Mouse (Mus musculus) MEL (cell line): ENCODE measurements around the gene Mgll. TPM values are rescaled to one million over a fixed set of nuclear protein-coding genes. Genes with fewer than 3 reads are reported as not detected.

Source experiments
- DNase-seq: peaks from one replicate; pipeline ENCODE4 v3.0.0; 2011; ENCODE audit warnings: low read depth, low spot score
- H3K27ac ChIP-seq: 2 replicates; pipeline ENCODE4 v1.5.1; 2012; ENCODE audit warnings: low read depth, mild to moderate bottlenecking, control low read depth, low read length, moderate library complexity; ENCODE audit not compliant: control insufficient read depth
- H3K27me3 ChIP-seq, 2 experiments: fragments of 150-350 bp in 1 of 2; sonication (generic) in 1 of 2; 2 replicates each; pipeline ENCODE4 v1.6.1; 2012; ENCODE audit warnings: low read length in 2 of 2, mild to moderate bottlenecking in 2 of 2, improper control_type of control experiment in 1 of 2, moderate library complexity in 1 of 2; ENCODE audit not compliant: insufficient read depth in 2 of 2, control insufficient read depth in 1 of 2
- H3K36me3 ChIP-seq, 2 experiments: 2 replicates each; pipeline ENCODE4 v1.6.1; 2012 to 2014; ENCODE audit warnings: low read length in 2 of 2, improper control_type of control experiment in 1 of 2, inconsistent platforms in 1 of 2, mild to moderate bottlenecking in 1 of 2; ENCODE audit not compliant: insufficient read depth in 2 of 2, control insufficient read depth in 1 of 2
- H3K4me1 ChIP-seq, 2 experiments: fragments of 150-350 bp in 1 of 2; sonication (generic) in 1 of 2; 2 replicates each; pipeline ENCODE4 v1.6.1; 2012; ENCODE audit warnings: low read length in 2 of 2, improper control_type of control experiment in 1 of 2, mild to moderate bottlenecking in 1 of 2; ENCODE audit not compliant: insufficient read depth in 2 of 2, control insufficient read depth in 1 of 2
- H3K4me3 ChIP-seq, 2 experiments: fragments of 150-350 bp in 1 of 2; sonication (generic) in 1 of 2; 2 replicates each; pipeline ENCODE4 v1.5.1; 2012; ENCODE audit warnings: low read depth in 2 of 2, low read length in 2 of 2, mild to moderate bottlenecking in 2 of 2, moderate library complexity in 2 of 2, control low read depth in 1 of 2, improper control_type of control experiment in 1 of 2; ENCODE audit not compliant: control insufficient read depth in 1 of 2, insufficient read depth in 1 of 2
- H3K79me2 ChIP-seq: 2 replicates; pipeline ENCODE4 v1.6.1; 2012; ENCODE audit warnings: mild to moderate bottlenecking, low read length, moderate library complexity; ENCODE audit not compliant: control insufficient read depth, poor library complexity, insufficient read depth
- H3K9ac ChIP-seq: 2 replicates; pipeline ENCODE4 v1.6.1; 2012; ENCODE audit warnings: low read depth, mild to moderate bottlenecking, control low read depth, low read length, moderate library complexity; ENCODE audit not compliant: control insufficient read depth, poor library complexity, severe bottlenecking
- H3K9me3 ChIP-seq: fragments of 150-350 bp; sonication (generic); replicated peaks from 2 replicates; pipeline ENCODE4 v1.6.1; 2012; ENCODE audit warnings: mild to moderate bottlenecking, low read length, improper control_type of control experiment, moderate library complexity; ENCODE audit not compliant: insufficient read depth
- BHLHE40 ChIP-seq: IDR thresholded peaks from 2 replicates; pipeline ENCODE4 v1.6.1; 2012; ENCODE audit warnings: low read depth, mild to moderate bottlenecking, inconsistent platforms, low read length, improper control_type of control experiment, borderline replicate concordance
- CHD2 ChIP-seq: IDR thresholded peaks from 2 replicates; pipeline ENCODE4 v1.6.1; 2011; ENCODE audit warnings: low read length, improper control_type of control experiment
- CTCF ChIP-seq, 3 experiments: IDR thresholded peaks in 2 of 3; conservative IDR thresholded peaks in 1 of 3; 2 replicates each; pipeline ENCODE4 v1.5.1; 2011 to 2012; ENCODE audit warnings: low read length in 3 of 3, low read depth in 2 of 3, mild to moderate bottlenecking in 2 of 3, improper control_type of control experiment in 1 of 3, inconsistent platforms in 1 of 3, mixed read lengths in 1 of 3, moderate library complexity in 1 of 3; ENCODE audit not compliant: control insufficient read depth in 1 of 3, insufficient read depth in 1 of 3, poor library complexity in 1 of 3, severe bottlenecking in 1 of 3
- ELF1 ChIP-seq: IDR thresholded peaks from 2 replicates; pipeline ENCODE4 v1.6.1; 2014; ENCODE audit warnings: low read depth, mild to moderate bottlenecking, inconsistent platforms, low read length, improper control_type of control experiment, moderate library complexity
- ETS1 ChIP-seq: IDR thresholded peaks from 2 replicates; pipeline ENCODE4 v1.6.1; 2012; ENCODE audit warnings: low read depth, mild to moderate bottlenecking, inconsistent platforms, low read length, improper control_type of control experiment, moderate library complexity
- GABPA ChIP-seq: IDR thresholded peaks from 2 replicates; pipeline ENCODE4 v1.6.1; 2012; ENCODE audit warnings: low read depth, mild to moderate bottlenecking, inconsistent platforms, low read length, improper control_type of control experiment, moderate library complexity
- GATA1 ChIP-seq: IDR thresholded peaks from 2 replicates; pipeline ENCODE4 v1.6.1; 2011; ENCODE audit warnings: low read depth, low read length, improper control_type of control experiment
- HCFC1 ChIP-seq: IDR thresholded peaks from 2 replicates; pipeline ENCODE4 v1.6.1; 2012; ENCODE audit warnings: low read depth, mild to moderate bottlenecking, inconsistent platforms, low read length, improper control_type of control experiment, moderate library complexity
- JUND ChIP-seq: IDR thresholded peaks from 2 replicates; pipeline ENCODE4 v1.6.1; 2011; ENCODE audit warnings: low read depth, mild to moderate bottlenecking, improper control_type of control experiment, low read length
- KAT2A ChIP-seq: conservative IDR thresholded peaks from 2 replicates; pipeline ENCODE4 v1.6.1; 2012; ENCODE audit warnings: low read depth, low read length, improper control_type of control experiment, inconsistent platforms
- MAFK ChIP-seq: IDR thresholded peaks from 2 replicates; pipeline ENCODE4 v1.6.1; 2011; ENCODE audit warnings: low read depth, mild to moderate bottlenecking, low read length, improper control_type of control experiment, borderline replicate concordance
- MAX ChIP-seq: IDR thresholded peaks from 2 replicates; pipeline ENCODE4 v1.6.1; 2011; ENCODE audit warnings: low read length, improper control_type of control experiment
- MYC ChIP-seq: IDR thresholded peaks from 2 replicates; pipeline ENCODE4 v1.6.1; 2011; ENCODE audit warnings: low read depth, mild to moderate bottlenecking, low read length, improper control_type of control experiment, moderate library complexity
- NRF1 ChIP-seq: IDR thresholded peaks from 2 replicates; pipeline ENCODE4 v1.6.1; 2014; ENCODE audit warnings: low read depth, mild to moderate bottlenecking, inconsistent platforms, low read length, improper control_type of control experiment, moderate library complexity; ENCODE audit not compliant: poor library complexity, insufficient read depth, severe bottlenecking
- POLR2A ChIP-seq, 2 experiments: IDR thresholded peaks; 2 replicates each; pipeline ENCODE4 v1.6.1; 2011 to 2012; ENCODE audit warnings: low read length in 2 of 2, mild to moderate bottlenecking in 2 of 2, control low read depth in 1 of 2, improper control_type of control experiment in 1 of 2, low read depth in 1 of 2, moderate library complexity in 1 of 2; ENCODE audit not compliant: control insufficient read depth in 1 of 2, insufficient read depth in 1 of 2, poor library complexity in 1 of 2
- RAD21 ChIP-seq: IDR thresholded peaks from 2 replicates; pipeline ENCODE4 v1.6.1; 2011; ENCODE audit warnings: mild to moderate bottlenecking, low read depth, low read length, improper control_type of control experiment
- RCOR1 ChIP-seq: IDR thresholded peaks from 2 replicates; pipeline ENCODE4 v1.6.1; 2012; ENCODE audit warnings: low read depth, mild to moderate bottlenecking, inconsistent platforms, low read length, improper control_type of control experiment
- SIN3A ChIP-seq: IDR thresholded peaks from 2 replicates; pipeline ENCODE4 v1.6.1; 2012; ENCODE audit warnings: low read length, improper control_type of control experiment, inconsistent platforms
- SMC3 ChIP-seq: IDR thresholded peaks from 2 replicates; pipeline ENCODE4 v1.6.1; 2011; ENCODE audit warnings: low read depth, low read length, improper control_type of control experiment
- TAL1 ChIP-seq: IDR thresholded peaks from 2 replicates; pipeline ENCODE4 v1.6.1; 2012; ENCODE audit warnings: mild to moderate bottlenecking, inconsistent platforms, low read length, moderate library complexity, mixed read lengths
- UBTF ChIP-seq: IDR thresholded peaks from 2 replicates; pipeline ENCODE4 v1.6.1; 2012; ENCODE audit warnings: low read depth, mild to moderate bottlenecking, inconsistent platforms, low read length, improper control_type of control experiment, moderate library complexity, borderline replicate concordance; ENCODE audit not compliant: insufficient read depth
- USF1 ChIP-seq: IDR thresholded peaks from 2 replicates; pipeline ENCODE4 v1.6.1; 2014; ENCODE audit warnings: low read depth, mild to moderate bottlenecking, inconsistent platforms, low read length, improper control_type of control experiment, moderate library complexity
- USF2 ChIP-seq, 2 experiments: IDR thresholded peaks; 2 replicates each; pipeline ENCODE4 v1.6.1; 2011 to 2012; ENCODE audit warnings: improper control_type of control experiment in 2 of 2, low read length in 2 of 2, borderline replicate concordance in 1 of 2, inconsistent platforms in 1 of 2, low read depth in 1 of 2, mild to moderate bottlenecking in 1 of 2; ENCODE audit not compliant: insufficient read depth in 1 of 2
- ZC3H11A ChIP-seq: IDR thresholded peaks from 2 replicates; pipeline ENCODE4 v1.6.1; 2012; ENCODE audit warnings: low read depth, mild to moderate bottlenecking, inconsistent platforms, low read length, improper control_type of control experiment
- ZKSCAN1 ChIP-seq: IDR thresholded peaks from 2 replicates; pipeline ENCODE4 v1.6.1; 2012; ENCODE audit warnings: low read depth, mild to moderate bottlenecking, inconsistent platforms, low read length, improper control_type of control experiment, moderate library complexity
- ZMIZ1 ChIP-seq: IDR thresholded peaks from 2 replicates; pipeline ENCODE4 v1.6.1; 2012; ENCODE audit warnings: low read depth, mild to moderate bottlenecking, inconsistent platforms, low read length, improper control_type of control experiment, moderate library complexity
- ZNF384 ChIP-seq: IDR thresholded peaks from 2 replicates; pipeline ENCODE4 v1.6.1; 2012; ENCODE audit warnings: low read depth, mild to moderate bottlenecking, inconsistent platforms, low read length, improper control_type of control experiment
- polyA plus RNA-seq, 2 experiments: library from polyadenylated mRNA; stranded (reverse) in 1 of 2; unstranded in 1 of 2; fragments of >175 nt in 1 of 2; fragments of >200 nt in 1 of 2; gene quantifications; 2 replicates each; pipeline versions ENCODE4 v1.2.1 to v1.2.4; 2012; ENCODE audit warnings: low replicate concordance in 2 of 2, low read depth in 1 of 2; ENCODE audit not compliant: insufficient read length in 2 of 2, insufficient read depth in 1 of 2, missing spikeins in 1 of 2
- total RNA-seq: library from RNA; depleted of rRNA; stranded (reverse); fragments of 300-350 nt; gene quantifications from 2 replicates; pipeline ENCODE4 v1.2.3, GENCODE M21; 2012

Mgll gene
- total and polyA plus RNA-seq, 3 experiments, result not detected

DNA sequence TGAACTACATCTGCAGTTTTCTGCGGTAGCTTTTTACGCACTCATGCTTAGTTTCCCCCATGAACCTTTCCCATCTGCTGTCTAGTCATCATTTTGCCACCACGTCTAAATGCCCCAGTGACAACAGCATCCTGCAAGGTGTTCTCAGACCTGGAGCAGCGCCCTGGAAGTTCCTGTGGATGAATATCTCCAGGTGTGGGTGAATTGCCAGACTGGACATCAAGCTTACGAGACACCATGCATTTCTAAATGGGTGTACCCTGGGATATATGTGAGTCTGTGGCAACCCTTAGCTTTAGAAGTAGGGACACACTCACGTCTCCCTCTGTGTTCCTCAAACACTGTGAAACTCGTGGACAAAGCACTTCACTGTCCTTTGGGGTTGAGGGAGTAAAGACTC, 76.0 kb downstream of the Mgll start:
- H3K9me3 ChIP-seq, result no peaks in the 10 kb centered on the region
- TF ChIP-seq ETS1 (no peak), RCOR1 (no peak), ZMIZ1 (no peak), GABPA (no peak), GATA1 (no peak), JUND (no peak), ZC3H11A (no peak), CHD2 (no peak), USF2 (IDR thresholded peaks at IDR 0.05; ENCODE audit: borderline replicate concordance in 1 of 2, insufficient read depth in 1 of 2, low read depth in 1 of 2, low read length in 2 of 2) (no peak), CTCF (IDR thresholded peaks at IDR 0.05 in 2 of 3, conservative IDR thresholded peaks at IDR 0.05 in 1 of 3; ENCODE audit: control insufficient read depth in 1 of 3, insufficient read depth in 1 of 3, low read depth in 2 of 3, low read length in 3 of 3, poor library complexity in 1 of 3, severe bottlenecking in 1 of 3) (no peak), ELF1 (no peak), KAT2A (no peak), SMC3 (no peak), MAFK (no peak), USF1 (no peak), BHLHE40 (no peak), TAL1 (no peak), ZNF384 (no peak), POLR2A (IDR thresholded peaks at IDR 0.05; ENCODE audit: control insufficient read depth in 1 of 2, insufficient read depth in 1 of 2, low read depth in 1 of 2, low read length in 2 of 2, poor library complexity in 1 of 2) (no peak)
- H3K9ac ChIP-seq, result no peak overlapping the region
- no peak overlapping the region for H3K27ac ChIP-seq
- no peaks in the 10 kb centered on the region for H3K36me3 ChIP-seq
- no peak overlapping the region for H3K4me3 ChIP-seq
- no peak for DNase-seq
- H3K27me3 ChIP-seq, result peaks cover 4 to 8% of the 10 kb centered on the region in 2 experiments
- H3K4me1 ChIP-seq, result no peaks in the 10 kb centered on the region
- no peaks in the 10 kb centered on the region for H3K79me2 ChIP-seq

DNA sequence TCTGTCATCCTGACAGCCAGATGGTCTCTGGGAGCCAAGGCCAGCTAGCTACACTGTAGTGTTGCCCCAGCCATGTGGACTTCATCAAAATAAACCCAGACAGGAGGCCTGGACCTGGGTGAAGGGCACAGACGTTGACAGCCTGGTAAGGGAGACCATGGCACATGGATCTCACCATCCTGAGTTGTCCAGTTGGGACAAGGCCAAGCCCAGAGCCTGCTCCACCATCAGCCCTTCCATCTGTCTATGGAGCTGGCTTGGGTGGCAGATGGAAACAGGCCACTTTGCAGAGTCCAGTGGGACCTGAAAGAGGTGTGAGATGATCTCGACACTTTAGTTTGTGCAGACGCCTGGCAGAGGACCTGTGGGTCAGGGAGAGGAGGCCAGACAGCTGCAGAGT, 76.5 kb downstream of the Mgll start:
- TF ChIP-seq MYC (no peak), UBTF (no peak), ZKSCAN1 (no peak), MAFK (no peak), RAD21 (no peak), HCFC1 (no peak), USF1 (no peak), SIN3A (no peak), NRF1 (no peak), MAX (no peak)
- Histone ChIP-seq H3K27me3 (peaks cover 2 to 6% of the 10 kb centered on the region in 2 experiments; a peak in 3 of 4 replicates), H3K27ac (no peak overlapping the region), H3K4me1 (no peaks in the 10 kb centered on the region), H3K4me3 (no peak overlapping the region), H3K9ac (no peak overlapping the region), H3K79me2 (no peaks in the 10 kb centered on the region), H3K36me3 (no peaks in the 10 kb centered on the region), H3K9me3 (no peaks in the 10 kb centered on the region)
- DNase-seq, result no peak
